Mouse (Mus musculus) lung, adult 2 months (tissue): Measurements from ENCODE around the gene Zfp791. TPM values are rescaled to one million over a fixed set of nuclear protein-coding genes. Genes with fewer than 3 reads are reported as not detected.

ENCODE experiments used
- DNase-seq: peaks from one replicate; pipeline ENCODE4 v3.0.0; 2022
- H3K4me1 ChIP-seq: fragments of 200-500 bp; 2 replicates; pipeline ENCODE4 v1.6.1; 2011; ENCODE audit warnings: low read length; ENCODE audit not compliant: control insufficient read depth, insufficient read depth
- H3K4me3 ChIP-seq: fragments of 200-500 bp; replicated peaks from 2 replicates; pipeline ENCODE3; 2011; ENCODE audit warnings: low read depth, mild to moderate bottlenecking, control low read depth, low read length; ENCODE audit errors: extremely low read depth
- CTCF ChIP-seq: fragments of 200-500 bp; IDR thresholded peaks from 2 replicates; pipeline ENCODE4 v1.5.1; 2011; ENCODE audit warnings: mild to moderate bottlenecking, low read length, control low read depth; ENCODE audit not compliant: insufficient read depth
- POLR2A ChIP-seq: fragments of 200-500 bp; IDR thresholded peaks from 2 replicates; pipeline ENCODE4 v1.6.1; 2011; ENCODE audit warnings: low read depth, mild to moderate bottlenecking, control low read depth, low read length, borderline replicate concordance; ENCODE audit errors: extremely low read depth
- WGBS: fragments of 180-500 bp; shearing (Covaris S2); methylation state at CpG from one replicate; pipeline ENCODE4 v1.1.7; 2018; 5-methylcytosine and 5-hydroxymethylcytosine counted together
- polyA plus RNA-seq: library from polyadenylated mRNA; depleted of rRNA; stranded (reverse); fragments of >200 nt; gene quantifications from 2 replicates; pipeline ENCODE4 v1.2.3, GENCODE M21; 2012; rRNA removed

The Zfp791 gene
- polyA plus RNA-seq, 1 experiment, result 0.66 TPM

DNA sequence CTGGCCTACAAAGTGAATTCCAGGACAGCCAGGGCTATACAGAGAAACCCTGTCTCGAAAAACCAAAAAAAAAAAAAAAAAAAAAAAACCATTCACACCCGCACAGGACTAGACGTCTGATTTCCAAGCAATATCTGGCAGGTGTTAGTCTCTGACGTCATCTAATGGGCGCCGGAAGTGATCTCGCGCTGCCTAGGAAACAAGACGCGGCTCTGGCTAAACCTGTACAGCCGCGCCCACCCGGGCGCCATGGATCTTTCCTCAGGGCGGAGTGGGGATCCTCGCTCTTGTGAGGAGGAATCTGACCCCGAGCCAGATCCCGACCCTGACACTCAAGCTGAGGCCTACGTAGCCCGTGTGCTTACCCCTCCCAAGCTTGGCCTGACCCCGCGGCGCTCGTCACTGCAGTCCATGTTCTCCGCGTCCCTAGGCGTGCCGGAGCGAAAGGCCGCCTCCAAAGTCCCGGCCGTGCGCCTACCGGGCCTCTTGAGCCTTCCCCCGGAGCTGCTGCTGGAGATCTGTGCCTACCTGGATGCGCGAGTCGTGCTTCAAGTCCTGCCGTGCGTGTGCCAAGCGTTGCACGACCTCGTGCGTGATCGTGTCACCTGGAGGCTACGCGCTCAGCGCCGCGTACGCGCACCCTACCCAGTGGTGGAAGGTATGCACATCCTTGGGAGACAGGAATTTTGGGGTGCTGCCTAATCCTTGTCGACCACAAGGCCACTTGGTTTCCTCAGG is 62.8 kb downstream of the Zfp791 start, which contains the start of gene Fbxw9:
Gene Fbxw9 (plus strand): TSS at position 177 of the 738 bp plus-strand sequence.
- no peak for TF ChIP-seq CTCF
- peak; percentile 36; the same call in 1 of the 2 replicates for TF ChIP-seq POLR2A
- Histone ChIP-seq H3K4me1 (peaks cover 2% of the 10 kb centered on the region; the same call in 1 of the 2 replicates), H3K4me3 (peak within 1 kb of the TSS; percentile 93)
- DNase-seq, result peak; percentile 88
- 1% methylated on average over 53 of the region's 53 CpGs for WGBS

Other genes starting within 250 kb of the Zfp791 start
- gene Gcdh, start 229.2 kb downstream of the Zfp791 start, polyA plus RNA-seq, result 65.8 and 75.3 TPM in 2 replicates
- gene Klf1, start 221.2 kb downstream of the Zfp791 start, polyA plus RNA-seq, result 0.14 and 0.23 TPM in 2 replicates
- 19.6 and 26.7 TPM in 2 replicates for gene Dnase2a, start 214.5 kb downstream of the Zfp791 start, polyA plus RNA-seq
- gene Mast1, start 185.7 kb downstream of the Zfp791 start, polyA plus RNA-seq, result 0.34 and 0.41 TPM in 2 replicates
- not detected in 2 replicates for gene Rtbdn, start 176.1 kb downstream of the Zfp791 start, polyA plus RNA-seq
- gene Gm49661, start 153.7 kb downstream of the Zfp791 start, polyA plus RNA-seq, result not detected in 2 replicates
- 93.2 and 117 TPM in 2 replicates for gene Prdx2, start 153.5 kb downstream of the Zfp791 start, polyA plus RNA-seq
- gene Rnaseh2a, start 153.3 kb downstream of the Zfp791 start, polyA plus RNA-seq, result 27.4 and 30.4 TPM in 2 replicates
- gene Junb, start 144.4 kb downstream of the Zfp791 start, polyA plus RNA-seq, result 80.8 and 125 TPM in 2 replicates
- 9.5 and 10.5 TPM in 2 replicates for gene Hook2, start 132.5 kb downstream of the Zfp791 start, polyA plus RNA-seq
- gene Best2, start 108.6 kb downstream of the Zfp791 start, polyA plus RNA-seq, result 0.13 and 0.23 TPM in 2 replicates
- gene Asna1, start 97.8 kb downstream of the Zfp791 start, polyA plus RNA-seq, result 87.2 and 128 TPM in 2 replicates
- 96.9 and 99.1 TPM in 2 replicates for gene Trir, start 96.3 kb downstream of the Zfp791 start, polyA plus RNA-seq
- gene Tnpo2, start 86.2 kb downstream of the Zfp791 start, polyA plus RNA-seq, result 49.1 and 68.3 TPM in 2 replicates
- 42.5 and 44.7 TPM in 2 replicates for gene Fbxw9, start 63.0 kb downstream of the Zfp791 start, polyA plus RNA-seq
- gene Gm5741, start 55.1 kb downstream of the Zfp791 start, polyA plus RNA-seq, result not detected in 2 replicates
- gene Dhps, start 51.3 kb downstream of the Zfp791 start, polyA plus RNA-seq, result 45.9 and 49.9 TPM in 2 replicates
- 97.1 and 120 TPM in 2 replicates for gene Wdr83os, start 42.4 kb downstream of the Zfp791 start, polyA plus RNA-seq
- 21.2 and 33.1 TPM in 2 replicates for gene Wdr83, start 41.8 kb downstream of the Zfp791 start, polyA plus RNA-seq
- gene Man2b1, start 39.8 kb downstream of the Zfp791 start, polyA plus RNA-seq, result 74.1 and 87.1 TPM in 2 replicates
- gene Cks1brt, start 28.8 kb upstream of the Zfp791 start, polyA plus RNA-seq, result not detected in 2 replicates
- gene Olfr371, start 102.9 kb upstream of the Zfp791 start, polyA plus RNA-seq, result not detected in 2 replicates
- 10.1 and 11.9 TPM in 2 replicates for gene Orc6, start 176.5 kb upstream of the Zfp791 start, polyA plus RNA-seq
- gene Vps35, start 176.7 kb upstream of the Zfp791 start, polyA plus RNA-seq, result 11.9 and 19.9 TPM in 2 replicates